Mouse (Mus musculus): ENCODE results near the gene Chmp4b. TPM values are rescaled to one million over a fixed set of nuclear protein-coding genes. Genes with fewer than 3 reads are reported as not detected.

The Chmp4b gene
- total and polyA plus RNA-seq, 3 experiments: 118 to 196 TPM; not detected in 1

- peak; percentile 42 for DNase-seq (ENCODE audit: low read depth, low spot score)
- no peak for TF ChIP-seq NELFE (IDR thresholded peaks at IDR 0.05; ENCODE audit: low read depth, low read length)
- TF ChIP-seq SMC3 (IDR thresholded peaks at IDR 0.05; ENCODE audit: low read depth, low read length): peak; percentile 47
- TF ChIP-seq CTCF (IDR thresholded peaks at IDR 0.05 in 2 of 3, conservative IDR thresholded peaks at IDR 0.05 in 1 of 3; ENCODE audit: control insufficient read depth in 1 of 3, insufficient read depth in 1 of 3, low read depth in 2 of 3, low read length in 3 of 3, poor library complexity in 1 of 3, severe bottlenecking in 1 of 3): peak; percentile 19 to 59 (median 44)
- TF ChIP-seq ZMIZ1 (IDR thresholded peaks at IDR 0.05; ENCODE audit: low read depth, low read length): no peak
- peak; percentile 24 for TF ChIP-seq RAD21 (IDR thresholded peaks at IDR 0.05; ENCODE audit: low read depth, low read length)
- no peak overlapping the region for H3K27ac ChIP-seq (ENCODE audit: control insufficient read depth, low read depth, low read length)
- H3K27me3 ChIP-seq (ENCODE audit: control insufficient read depth in 1 of 2, insufficient read depth in 2 of 2, low read length in 2 of 2): no peaks in the 10 kb centered on the region; a peak in 1 of 4 replicates
- peaks cover 0 to 14% of the 10 kb centered on the region in 2 experiments; a peak in 2 of 4 replicates for H3K36me3 ChIP-seq (ENCODE audit: control insufficient read depth in 1 of 2, insufficient read depth in 2 of 2, low read length in 2 of 2)
- H3K9ac ChIP-seq (ENCODE audit: control insufficient read depth, low read depth, low read length, poor library complexity, severe bottlenecking): no peak overlapping the region
- H3K9me3 ChIP-seq (replicated peaks; ENCODE audit: insufficient read depth, low read length): no peaks in the 10 kb centered on the region
- H3K4me1 ChIP-seq (ENCODE audit: control insufficient read depth in 1 of 2, insufficient read depth in 2 of 2, low read length in 2 of 2): peaks cover 2 to 15% of the 10 kb centered on the region in 2 experiments; a peak in 3 of 4 replicates
- H3K4me3 ChIP-seq (ENCODE audit: control insufficient read depth in 1 of 2, insufficient read depth in 1 of 2, low read depth in 2 of 2, low read length in 2 of 2): no peak overlapping the region
- H3K79me2 ChIP-seq (ENCODE audit: control insufficient read depth, insufficient read depth, low read length, poor library complexity): no peaks in the 10 kb centered on the region
Measured at GRCm38 (mm10) chr2:154646634-154647033, 4.9 kb upstream of the Chmp4b start.

GRCm38 (mm10) chr2:154648086-154648485, 3.4 kb upstream of the Chmp4b start:
- H3K79me2 ChIP-seq (ENCODE audit: control insufficient read depth, insufficient read depth, low read length, poor library complexity): no peaks in the 10 kb centered on the region
- H3K36me3 ChIP-seq (ENCODE audit: control insufficient read depth in 1 of 2, insufficient read depth in 2 of 2, low read length in 2 of 2): peaks cover 0 to 3% of the 10 kb centered on the region in 2 experiments; a peak in 2 of 4 replicates
- DNase-seq (ENCODE audit: low read depth, low spot score): no peak
- TF ChIP-seq USF2 (IDR thresholded peaks at IDR 0.05; ENCODE audit: borderline replicate concordance in 1 of 2, insufficient read depth in 1 of 2, low read depth in 1 of 2, low read length in 2 of 2): no peak
- TF ChIP-seq TCF12 (IDR thresholded peaks at IDR 0.05; ENCODE audit: low read depth, low read length): no peak
- no peak for TF ChIP-seq POLR2AphosphoS2 (IDR thresholded peaks at IDR 0.05; ENCODE audit: low read length)
- TF ChIP-seq GATA1 (IDR thresholded peaks at IDR 0.05; ENCODE audit: low read depth, low read length): no peak
- TF ChIP-seq USF1 (IDR thresholded peaks at IDR 0.05; ENCODE audit: low read depth, low read length): no peak
- no peak for TF ChIP-seq MXI1 (IDR thresholded peaks at IDR 0.05; ENCODE audit: low read depth, low read length)
- no peak for TF ChIP-seq GABPA (IDR thresholded peaks at IDR 0.05; ENCODE audit: low read depth, low read length)
- TF ChIP-seq TBP (IDR thresholded peaks at IDR 0.05; ENCODE audit: low read depth, low read length): no peak
- TF ChIP-seq NELFE (IDR thresholded peaks at IDR 0.05; ENCODE audit: low read depth, low read length): no peak
- peak; percentile 32 for TF ChIP-seq SMC3 (IDR thresholded peaks at IDR 0.05; ENCODE audit: low read depth, low read length)
- TF ChIP-seq MAX (IDR thresholded peaks at IDR 0.05; ENCODE audit: low read length): no peak
- TF ChIP-seq ETS1 (IDR thresholded peaks at IDR 0.05; ENCODE audit: low read depth, low read length): no peak
- peak; percentile 15 to 65 (median 50); a peak in 4 of 6 replicates for TF ChIP-seq CTCF (IDR thresholded peaks at IDR 0.05 in 2 of 3, conservative IDR thresholded peaks at IDR 0.05 in 1 of 3; ENCODE audit: control insufficient read depth in 1 of 3, insufficient read depth in 1 of 3, low read depth in 2 of 3, low read length in 3 of 3, poor library complexity in 1 of 3, severe bottlenecking in 1 of 3)
- TF ChIP-seq ZKSCAN1 (IDR thresholded peaks at IDR 0.05; ENCODE audit: low read depth, low read length): no peak
- TF ChIP-seq ZC3H11A (IDR thresholded peaks at IDR 0.05; ENCODE audit: low read depth, low read length): no peak
- TF ChIP-seq MEF2A (IDR thresholded peaks at IDR 0.05; ENCODE audit: extremely low read depth, insufficient replicate concordance, low read depth, low read length, poor library complexity, severe bottlenecking): no peak
- TF ChIP-seq JUND (IDR thresholded peaks at IDR 0.05; ENCODE audit: low read depth, low read length): no peak
- peaks cover 0 to 6% of the 10 kb centered on the region in 2 experiments; a peak in 2 of 4 replicates for H3K4me1 ChIP-seq (ENCODE audit: control insufficient read depth in 1 of 2, insufficient read depth in 2 of 2, low read length in 2 of 2)
- H3K4me3 ChIP-seq (ENCODE audit: control insufficient read depth in 1 of 2, insufficient read depth in 1 of 2, low read depth in 2 of 2, low read length in 2 of 2): no peak overlapping the region
- no peak overlapping the region for H3K9ac ChIP-seq (ENCODE audit: control insufficient read depth, low read depth, low read length, poor library complexity, severe bottlenecking)
- no peaks in the 10 kb centered on the region; a peak in 1 of 4 replicates for H3K27me3 ChIP-seq (ENCODE audit: control insufficient read depth in 1 of 2, insufficient read depth in 2 of 2, low read length in 2 of 2)
- H3K9me3 ChIP-seq (replicated peaks; ENCODE audit: insufficient read depth, low read length): no peaks in the 10 kb centered on the region
- no peak overlapping the region for H3K27ac ChIP-seq (ENCODE audit: control insufficient read depth, low read depth, low read length)
